ENCODE assay signal across 9 mouse cellular contexts in genomic region chr9:20662325-20662724, GRCm38 (mm10). TPM values are rescaled to one million over a fixed set of nuclear protein-coding genes. Genes with fewer than 3 reads are reported as not detected.
DNase-seq lines count a peak whose midpoint lies in the region; ATAC-seq and TF ChIP-seq lines count a peak whose summit lies in the region.
"Had no signal": no experiment of that assay in that cellular context is flagged by ENCODE, and none has a peak within 500 bp of the region (broad histone marks: within the 10 kb centered on the region; RNA-seq: fewer than 3 reads in every experiment).

No protein-coding gene starts in this region.

- no peak for TF ChIP-seq EP300 in MEL (IDR thresholded peaks at IDR 0.05; ENCODE audit: low read depth in 1 of 2, low read length in 2 of 2)

- H3K4me1 ChIP-seq in MEL (ENCODE audit: control insufficient read depth in 1 of 2, insufficient read depth in 2 of 2, low read length in 2 of 2) = peaks cover 5 to 22% of the 10 kb centered on the region in 2 experiments
- H3K4me1 ChIP-seq in cortical plate, adult 2 months (ENCODE audit: control insufficient read depth, insufficient read depth, low read length) = peaks cover 13% of the 10 kb centered on the region

- H3K9ac ChIP-seq in MEL (ENCODE audit: control insufficient read depth, low read depth, low read length, poor library complexity, severe bottlenecking) = no peak overlapping the region
- H3K9ac ChIP-seq: heart, embryonic 15.5 days had no signal

- DNase-seq in CD4-positive, CD25-positive, alpha-beta regulatory T cell, adult 2 months (ENCODE audit: low read depth, low spot score) = peak; percentile 76
- DNase-seq in MEL (ENCODE audit: low read depth, low spot score) = peak; percentile 86
- DNase-seq in gastrocnemius, postnatal 25 days = peak; percentile 41
- DNase-seq in layer of hippocampus, adult 18-20 months (ENCODE audit: low spot score in 2 of 2) = peak; percentile 67 to 84
- peak; percentile 63 for DNase-seq in lung, postnatal 36 days
- DNase-seq in retina, postnatal 7 days (ENCODE audit: low read depth, low spot score) = peak; percentile 62

- no peaks in the 10 kb centered on the region for H3K27me3 ChIP-seq in MEL (ENCODE audit: control insufficient read depth in 1 of 2, insufficient read depth in 2 of 2, low read length in 2 of 2)
- H3K27me3 ChIP-seq: heart, embryonic 15.5 days had no signal

- TF ChIP-seq POLR2A in MEL (IDR thresholded peaks at IDR 0.05; ENCODE audit: control insufficient read depth in 1 of 2, insufficient read depth in 1 of 2, low read depth in 1 of 2, low read length in 2 of 2, poor library complexity in 1 of 2) = no peak; a peak in 1 of 4 replicates
- no peak for TF ChIP-seq POLR2A in cortical plate, adult 2 months (IDR thresholded peaks at IDR 0.05; ENCODE audit: extremely low read depth, insufficient read depth, low read length)

- ATAC-seq in monocyte, adult 5-6 weeks (replicated peaks; ENCODE audit: insufficient number of reproducible peaks, low FRiP score, low TSS enrichment, poor library complexity, severe bottlenecking) = no peak

- no peak overlapping the region for H3K27ac ChIP-seq in MEL (ENCODE audit: control insufficient read depth, low read depth, low read length)
- H3K27ac ChIP-seq in cortical plate, adult 2 months (ENCODE audit: insufficient read depth, low read length) = peak overlapping the region; percentile 83
- H3K27ac ChIP-seq: heart, embryonic 15.5 days had no signal

- H3K4me3 ChIP-seq in MEL (ENCODE audit: control insufficient read depth in 1 of 2, insufficient read depth in 1 of 2, low read depth in 2 of 2, low read length in 2 of 2) = no peak overlapping the region
- H3K4me3 ChIP-seq in cortical plate, adult 2 months (ENCODE audit: insufficient read depth, low read length) = no peak overlapping the region
- H3K4me3 ChIP-seq: heart, embryonic 15.5 days had no signal

- H3K9me3 ChIP-seq in MEL (replicated peaks; ENCODE audit: insufficient read depth, low read length) = no peaks in the 10 kb centered on the region
- H3K9me3 ChIP-seq: heart, embryonic 15.5 days had no signal

- TF ChIP-seq RAD21 in MEL (IDR thresholded peaks at IDR 0.05; ENCODE audit: low read depth, low read length) = peak; percentile 66

- TF ChIP-seq CTCF in MEL (IDR thresholded peaks at IDR 0.05 in 2 of 3, conservative IDR thresholded peaks at IDR 0.05 in 1 of 3; ENCODE audit: control insufficient read depth in 1 of 3, insufficient read depth in 1 of 3, low read depth in 2 of 3, low read length in 3 of 3, poor library complexity in 1 of 3, severe bottlenecking in 1 of 3) = peak in 2 of 3 experiments; percentile 94 to 99; a peak in 4 of 6 replicates
- TF ChIP-seq CTCF in cortical plate, adult 2 months (IDR thresholded peaks at IDR 0.05; ENCODE audit: extremely low read depth, insufficient read depth, low read length) = peak; percentile 77

- H3K36me3 ChIP-seq in MEL (ENCODE audit: control insufficient read depth in 1 of 2, insufficient read depth in 2 of 2, low read length in 2 of 2) = peaks cover 18 to 32% of the 10 kb centered on the region in 2 experiments

- peaks cover 17% of the 10 kb centered on the region; the same call in 1 of the 2 replicates for H3K79me2 ChIP-seq in MEL (ENCODE audit: control insufficient read depth, insufficient read depth, low read length, poor library complexity)

TF ChIP-seq in MEL, 35 proteins besides CTCF, POLR2A, EP300 and RAD21:
- TF ChIP-seq SMC3 (IDR thresholded peaks at IDR 0.05; ENCODE audit: low read depth, low read length) (peak; percentile 83), HCFC1 (IDR thresholded peaks at IDR 0.05; ENCODE audit: low read depth, low read length) (no peak), ZNF384 (IDR thresholded peaks at IDR 0.05; ENCODE audit: low read depth, low read length) (peak; percentile 48), MYC (IDR thresholded peaks at IDR 0.05; ENCODE audit: low read depth, low read length) (no peak), MAZ (IDR thresholded peaks at IDR 0.05; ENCODE audit: low read depth, low read length) (no peak), ZC3H11A (IDR thresholded peaks at IDR 0.05; ENCODE audit: low read depth, low read length) (peak; percentile 53; the same call in 1 of the 2 replicates), CHD1 (IDR thresholded peaks at IDR 0.05; ENCODE audit: low read depth, low read length) (no peak), JUND (IDR thresholded peaks at IDR 0.05; ENCODE audit: low read depth, low read length) (no peak), POLR2AphosphoS2 (IDR thresholded peaks at IDR 0.05; ENCODE audit: low read length) (no peak), GATA1 (IDR thresholded peaks at IDR 0.05; ENCODE audit: low read depth, low read length) (no peak), MYB (IDR thresholded peaks at IDR 0.05; ENCODE audit: low read depth, low read length) (no peak), TBP (IDR thresholded peaks at IDR 0.05; ENCODE audit: low read depth, low read length) (no peak), TCF12 (IDR thresholded peaks at IDR 0.05; ENCODE audit: low read depth, low read length) (no peak), KAT2A (conservative IDR thresholded peaks at IDR 0.05; ENCODE audit: low read depth, low read length) (no peak), USF2 (IDR thresholded peaks at IDR 0.05; ENCODE audit: borderline replicate concordance in 1 of 2, insufficient read depth in 1 of 2, low read depth in 1 of 2, low read length in 2 of 2) (no peak), ELF1 (IDR thresholded peaks at IDR 0.05; ENCODE audit: low read depth, low read length) (peak; percentile 50; the same call in 1 of the 2 replicates)

RNA-seq across cellular contexts. Expression of gene Pin1, which starts 10.4 kb away (rescaled TPM):
- total RNA-seq in MEL (2012; rRNA removed) = 179 and 202 TPM in 2 replicates
- polyA plus RNA-seq in MEL (2012; ENCODE audit: insufficient read depth in 1 of 2, insufficient read length in 2 of 2, low read depth in 1 of 2, low replicate concordance in 2 of 2, missing spikeins in 1 of 2) = 100 to 1,000 TPM; 136 to 201 TPM
- 47.1 and 47.4 TPM in 2 replicates for polyA plus RNA-seq in cortical plate, adult 2 months (2012; rRNA removed)
- 10 to 100 TPM; 13.0 to 14.1 TPM for total RNA-seq in gastrocnemius, postnatal 25 days (2021)
- total RNA-seq in layer of hippocampus, adult 18-20 months (2021) = 10 to 100 TPM; 33.9 to 34.8 TPM
- 7.1 to 11.7 TPM (median 8.4 TPM) in 3 replicates for total RNA-seq in monocyte, adult 5-6 weeks (2017)

RNA-seq across cellular contexts. Expression of gene Fbxl12, which starts 17.8 kb away (rescaled TPM):
- total RNA-seq in MEL (2012; rRNA removed) = 14.9 and 16.4 TPM in 2 replicates
- 10 to 100 TPM in 1 of 2 experiments, not detected in 1; 44.0 TPM for polyA plus RNA-seq in MEL (2012; ENCODE audit: insufficient read depth in 1 of 2, insufficient read length in 2 of 2, low read depth in 1 of 2, low replicate concordance in 2 of 2, missing spikeins in 1 of 2)
- polyA plus RNA-seq in cortical plate, adult 2 months (2012; rRNA removed) = 26.9 and 30.3 TPM in 2 replicates
- 1 to 10 TPM; 4.7 to 5.1 TPM for total RNA-seq in gastrocnemius, postnatal 25 days (2021)
- total RNA-seq in layer of hippocampus, adult 18-20 months (2021) = 10 to 100 TPM; 22.5 to 22.7 TPM
- 12.6 to 30.1 TPM (median 19.3 TPM) in 3 replicates for total RNA-seq in monocyte, adult 5-6 weeks (2017)

RNA-seq across cellular contexts. Expression of gene Ubl5, which starts 19.6 kb away (rescaled TPM):
- 867 and 1,103 TPM in 2 replicates for total RNA-seq in MEL (2012; rRNA removed)
- polyA plus RNA-seq in MEL (2012; ENCODE audit: insufficient read depth in 1 of 2, insufficient read length in 2 of 2, low read depth in 1 of 2, low replicate concordance in 2 of 2, missing spikeins in 1 of 2) = 100 to 1,000 TPM in 1 of 2 experiments, not detected in 1; 850 TPM
- 569 and 577 TPM in 2 replicates for polyA plus RNA-seq in cortical plate, adult 2 months (2012; rRNA removed)
- 100 to 1,000 TPM; 168 to 183 TPM for total RNA-seq in gastrocnemius, postnatal 25 days (2021)
- 100 to 1,000 TPM; 287 to 295 TPM for total RNA-seq in layer of hippocampus, adult 18-20 months (2021)
- total RNA-seq in monocyte, adult 5-6 weeks (2017) = 124 to 185 TPM (median 175 TPM) in 3 replicates
